Mouse (Mus musculus): ENCODE data around the gene Gng12. TPM values are rescaled to one million over a fixed set of nuclear protein-coding genes. Genes with fewer than 3 reads are reported as not detected.

The Gng12 gene
- polyA plus RNA-seq, 1 experiment from 2014 or later, result 50.4 TPM

DNA sequence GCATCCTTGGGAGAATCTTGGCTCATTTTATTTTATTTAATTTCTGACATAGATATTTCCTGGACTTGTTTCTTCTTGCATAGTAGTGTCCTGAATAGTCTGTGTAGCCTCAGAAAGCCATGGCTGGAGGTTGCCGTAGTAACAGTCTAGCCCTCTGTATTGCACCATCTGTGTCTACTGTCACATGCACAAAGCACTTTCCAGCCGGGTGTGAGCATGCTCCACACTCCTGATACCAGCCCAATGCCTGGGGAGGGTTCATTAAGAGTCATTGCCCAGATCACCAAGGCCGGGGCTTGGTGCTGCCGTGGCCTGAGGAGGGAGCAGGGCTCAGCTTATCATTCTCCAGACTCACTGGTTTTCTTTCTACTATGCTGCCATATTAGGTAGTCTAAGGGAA lies 68.0 kb downstream of the Gng12 start:
- WGBS, result 16% methylated on average over 4 of the region's 4 CpGs
- H3K27ac ChIP-seq (replicated peaks), result no peak overlapping the region
- H3K36me3 ChIP-seq, result no peaks in the 10 kb centered on the region
- peak; percentile 64; the same call in 1 of the 2 replicates for ATAC-seq (ENCODE audit: low read depth)
- H3K27me3 ChIP-seq, result no peaks in the 10 kb centered on the region
- H3K4me1 ChIP-seq (replicated peaks), result peaks cover 23% of the 10 kb centered on the region
- H3K4me2 ChIP-seq, result no peak overlapping the region
- H3K9me3 ChIP-seq, result no peaks in the 10 kb centered on the region
- no peak overlapping the region for H3K4me3 ChIP-seq
- no peak overlapping the region for H3K9ac ChIP-seq

GRCm38 (mm10) chr6:66965203-66965602 lies 69.0 kb downstream of the Gng12 start:
- H3K9me3 ChIP-seq, result no peaks in the 10 kb centered on the region
- H3K36me3 ChIP-seq, result no peaks in the 10 kb centered on the region
- WGBS, result 89% methylated on average over 4 of the region's 4 CpGs
- H3K4me3 ChIP-seq, result no peak overlapping the region
- H3K9ac ChIP-seq, result no peak overlapping the region
- no peaks in the 10 kb centered on the region for H3K27me3 ChIP-seq
- H3K27ac ChIP-seq (replicated peaks), result no peak overlapping the region
- H3K4me2 ChIP-seq, result no peak overlapping the region
- H3K4me1 ChIP-seq (replicated peaks), result peaks cover 29% of the 10 kb centered on the region
- ATAC-seq (ENCODE audit: low read depth), result no peak

- Histone ChIP-seq H3K9me3 (no peaks in the 10 kb centered on the region), H3K4me2 (no peak overlapping the region), H3K27me3 (no peaks in the 10 kb centered on the region), H3K4me1 (replicated peaks) (peaks cover 32% of the 10 kb centered on the region), H3K27ac (replicated peaks) (no peak overlapping the region), H3K36me3 (no peaks in the 10 kb centered on the region), H3K9ac (no peak overlapping the region), H3K4me3 (no peak overlapping the region)
- WGBS, result 60% methylated on average over 2 of the region's 2 CpGs
- ATAC-seq (ENCODE audit: low read depth), result no peak
Measured at GRCm38 (mm10) chr6:66967788-66968187, 71.6 kb downstream of the Gng12 start.

DNA sequence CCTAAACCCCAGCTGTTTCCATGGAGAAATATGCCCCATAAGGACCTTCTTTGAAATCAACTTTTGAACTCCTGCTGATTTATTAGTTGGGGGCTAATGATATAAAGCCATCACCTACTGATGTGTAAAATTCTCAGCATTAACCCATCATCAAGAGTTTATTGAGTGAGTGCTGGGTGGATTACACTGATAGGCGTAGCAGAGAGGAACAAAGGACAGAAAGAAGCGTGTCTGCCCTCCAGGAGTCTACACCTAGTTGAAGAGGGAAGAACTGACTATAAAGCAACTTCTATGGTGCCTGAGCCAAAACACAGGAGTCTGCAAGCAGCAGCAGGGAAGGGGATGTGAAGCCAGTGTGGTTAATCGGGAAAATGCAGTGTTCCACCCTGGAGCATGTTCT lies 73.2 kb downstream of the Gng12 start:
- 0 out of 2 replicates have a peak, but pooled peaks have one; percentile 26 for ATAC-seq (ENCODE audit: low read depth)
- no peaks in the 10 kb centered on the region for H3K36me3 ChIP-seq
- H3K9ac ChIP-seq, result no peak overlapping the region
- H3K27ac ChIP-seq (replicated peaks), result no peak overlapping the region
- H3K27me3 ChIP-seq, result no peaks in the 10 kb centered on the region
- H3K4me3 ChIP-seq, result no peak overlapping the region
- peaks cover 32% of the 10 kb centered on the region for H3K4me1 ChIP-seq (replicated peaks)
- 22% methylated on average over 3 of the region's 3 CpGs for WGBS
- no peak overlapping the region for H3K4me2 ChIP-seq
- no peaks in the 10 kb centered on the region for H3K9me3 ChIP-seq

DNA sequence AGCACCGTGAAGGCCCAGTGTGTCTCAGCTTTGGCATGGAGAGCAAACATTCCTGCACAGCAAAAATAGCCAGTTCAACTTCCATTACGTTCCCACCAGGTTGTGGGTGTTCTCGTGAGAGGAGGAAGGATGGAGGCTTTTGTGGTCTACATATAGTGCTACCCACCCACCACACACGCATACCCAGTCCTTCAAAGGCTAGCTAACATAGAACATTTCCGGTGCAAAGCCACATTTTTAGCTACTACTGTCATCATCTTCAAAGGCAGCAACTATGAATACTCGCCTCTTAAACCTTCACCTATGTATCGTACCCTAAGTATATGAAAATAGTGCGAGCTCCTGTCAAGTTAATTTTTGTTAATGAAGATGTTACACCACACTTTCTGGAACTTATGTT lies 76.1 kb downstream of the Gng12 start:
- no peaks in the 10 kb centered on the region for H3K27me3 ChIP-seq
- ATAC-seq (ENCODE audit: low read depth), result no peak
- no peak overlapping the region for H3K9ac ChIP-seq
- H3K4me3 ChIP-seq, result no peak overlapping the region
- no peaks in the 10 kb centered on the region for H3K36me3 ChIP-seq
- WGBS, result 75% methylated on average over 8 of the region's 8 CpGs
- no peak overlapping the region for H3K4me2 ChIP-seq
- H3K9me3 ChIP-seq, result no peaks in the 10 kb centered on the region
- H3K4me1 ChIP-seq (replicated peaks), result peaks cover 23% of the 10 kb centered on the region
- H3K27ac ChIP-seq (replicated peaks), result no peak overlapping the region

DNA sequence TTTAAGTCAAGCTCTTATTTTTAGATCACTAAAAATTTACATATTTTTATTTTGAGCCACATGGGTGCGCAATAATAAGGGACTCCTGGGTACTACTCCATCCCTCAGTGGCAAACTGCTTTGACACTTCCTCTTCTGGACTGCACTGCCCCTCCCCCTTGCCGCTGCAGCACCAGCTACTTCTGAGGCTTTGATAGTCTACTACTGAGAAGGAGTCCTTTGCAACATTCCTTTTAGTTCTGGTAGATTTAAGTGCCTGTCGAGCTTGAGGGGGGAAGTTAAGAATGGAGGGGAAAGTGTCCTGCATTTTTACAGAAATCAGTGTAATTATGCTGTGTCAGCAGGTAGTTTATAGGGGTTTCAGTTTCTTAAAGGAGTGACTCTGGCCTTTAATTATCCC lies 77.0 kb downstream of the Gng12 start:
- no peak overlapping the region for H3K4me2 ChIP-seq
- no peak overlapping the region for H3K9ac ChIP-seq
- H3K4me3 ChIP-seq, result no peak overlapping the region
- H3K9me3 ChIP-seq, result no peaks in the 10 kb centered on the region
- ATAC-seq (ENCODE audit: low read depth), result no peak
- 11% methylated on average over 3 of the region's 3 CpGs for WGBS
- peaks cover 21% of the 10 kb centered on the region for H3K4me1 ChIP-seq (replicated peaks)
- H3K27ac ChIP-seq (replicated peaks), result no peak overlapping the region
- no peaks in the 10 kb centered on the region for H3K36me3 ChIP-seq
- H3K27me3 ChIP-seq, result no peaks in the 10 kb centered on the region

DNA sequence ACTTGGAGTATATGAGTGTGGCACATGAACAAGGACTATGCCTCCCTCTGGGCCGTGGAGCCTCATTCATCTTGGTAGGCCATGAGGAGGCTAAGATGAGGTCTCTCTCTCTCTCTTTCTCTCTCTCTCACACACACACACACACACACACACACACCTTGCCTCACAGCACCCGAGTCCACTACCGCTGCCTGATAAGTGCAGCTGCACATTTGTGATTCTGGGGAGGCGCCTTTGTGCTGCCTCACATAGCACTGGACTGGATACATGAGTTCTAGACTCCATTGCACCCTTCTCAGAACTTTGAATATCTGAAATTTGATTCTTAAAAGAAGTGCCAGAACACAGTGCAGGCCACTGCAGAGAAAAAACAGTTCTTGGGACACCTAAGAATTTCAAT lies 79.3 kb downstream of the Gng12 start:
- Histone ChIP-seq H3K4me2 (no peak overlapping the region), H3K4me1 (replicated peaks) (peaks cover 12% of the 10 kb centered on the region; the same call in 1 of the 2 replicates), H3K27ac (replicated peaks) (no peak overlapping the region), H3K4me3 (no peak overlapping the region), H3K36me3 (no peaks in the 10 kb centered on the region), H3K27me3 (no peaks in the 10 kb centered on the region), H3K9me3 (no peaks in the 10 kb centered on the region), H3K9ac (no peak overlapping the region)
- 91% methylated on average over 4 of the region's 4 CpGs for WGBS
- ATAC-seq (ENCODE audit: low read depth), result no peak

DNA sequence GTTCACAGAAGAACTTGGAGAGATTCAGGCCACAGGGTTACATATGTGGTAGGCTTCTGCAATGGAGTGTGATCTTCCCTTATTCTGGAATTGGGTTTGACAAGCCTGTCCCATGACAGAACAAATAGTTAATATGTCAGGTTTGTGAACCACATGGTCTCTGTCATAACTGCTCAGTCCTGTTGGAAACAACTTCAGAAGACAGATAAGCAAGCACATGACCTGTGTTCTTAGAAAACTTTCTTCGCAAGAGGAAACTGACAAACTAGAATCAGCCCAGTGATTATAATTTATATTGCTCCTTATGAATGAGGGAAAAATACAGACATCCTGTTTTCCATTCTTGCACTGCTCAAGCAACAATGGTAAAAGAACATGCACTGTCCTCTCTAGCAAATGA lies 83.0 kb downstream of the Gng12 start:
- Histone ChIP-seq H3K27ac (replicated peaks) (no peak overlapping the region), H3K9ac (no peak overlapping the region), H3K27me3 (no peaks in the 10 kb centered on the region), H3K9me3 (no peaks in the 10 kb centered on the region), H3K36me3 (no peaks in the 10 kb centered on the region), H3K4me2 (no peak overlapping the region), H3K4me3 (no peak overlapping the region), H3K4me1 (replicated peaks) (no peaks in the 10 kb centered on the region)
- no peak for ATAC-seq (ENCODE audit: low read depth)
- WGBS, result 84% methylated on average over 1 of the region's 1 CpGs

DNA sequence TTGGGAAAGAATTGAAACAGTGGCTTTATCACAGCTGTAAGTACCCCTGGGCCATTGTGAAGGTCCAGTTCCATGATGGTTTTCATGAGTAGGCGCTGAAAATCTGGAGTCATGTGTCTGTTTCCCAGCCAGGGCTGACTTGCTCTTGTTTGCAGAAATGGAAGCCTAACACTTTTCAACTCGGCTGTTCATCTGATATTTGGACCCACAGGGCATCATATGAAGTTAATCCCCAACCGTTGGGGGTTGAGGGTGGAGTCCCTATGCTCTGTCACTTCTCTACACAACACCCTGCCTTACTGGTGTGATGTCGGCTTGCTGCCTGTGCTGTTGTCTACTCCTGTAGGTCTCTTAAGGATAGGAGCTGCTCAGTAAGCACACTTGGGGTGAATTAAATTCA lies 83.8 kb downstream of the Gng12 start:
- WGBS, result 94% methylated on average over 4 of the region's 4 CpGs
- no peak for ATAC-seq (ENCODE audit: low read depth)
- H3K9me3 ChIP-seq, result no peaks in the 10 kb centered on the region
- 0 out of 2 replicates have a peak, but pooled peaks cover under 1% of the 10 kb centered on the region for H3K4me1 ChIP-seq (replicated peaks)
- no peaks in the 10 kb centered on the region for H3K36me3 ChIP-seq
- H3K27ac ChIP-seq (replicated peaks), result no peak overlapping the region
- H3K9ac ChIP-seq, result no peak overlapping the region
- H3K27me3 ChIP-seq, result no peaks in the 10 kb centered on the region
- no peak overlapping the region for H3K4me2 ChIP-seq
- H3K4me3 ChIP-seq, result no peak overlapping the region

- H3K27ac ChIP-seq (replicated peaks), result no peak overlapping the region
- ATAC-seq (ENCODE audit: low read depth), result no peak
- 86% methylated on average over 3 of the region's 3 CpGs for WGBS
Measured at GRCm38 (mm10) chr6:66981366-66981765, 85.2 kb downstream of the Gng12 start.

DNA sequence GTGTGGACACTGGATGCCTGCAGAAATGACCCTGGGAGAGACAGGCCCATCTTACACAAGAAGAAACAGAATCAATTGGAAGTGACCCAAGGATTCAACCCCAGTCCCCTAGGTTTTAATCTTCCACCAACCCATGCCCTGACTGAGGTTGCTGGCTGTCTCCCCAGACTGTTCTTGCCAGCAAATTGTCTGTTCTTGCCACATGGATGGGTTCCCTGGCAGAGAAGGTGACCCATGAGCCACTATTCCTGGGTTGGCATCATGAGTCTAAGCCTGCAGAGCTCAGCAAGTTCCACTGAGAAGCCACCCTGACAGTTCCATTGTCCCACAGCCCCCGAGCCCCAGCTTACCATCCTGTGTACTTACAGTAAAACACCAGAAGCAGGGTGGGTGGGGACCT lies 85.7 kb downstream of the Gng12 start:
- H3K4me2 ChIP-seq, result no peak overlapping the region
- H3K4me1 ChIP-seq (replicated peaks), result 0 out of 2 replicates have a peak, but pooled peaks cover 3% of the 10 kb centered on the region
- H3K27me3 ChIP-seq, result no peaks in the 10 kb centered on the region
- no peak overlapping the region for H3K9ac ChIP-seq
- H3K9me3 ChIP-seq, result no peaks in the 10 kb centered on the region
- H3K27ac ChIP-seq (replicated peaks), result no peak overlapping the region
- no peak overlapping the region for H3K4me3 ChIP-seq
- H3K36me3 ChIP-seq, result no peaks in the 10 kb centered on the region
- ATAC-seq (ENCODE audit: low read depth), result no peak
- WGBS, result 58% methylated on average over 1 of the region's 1 CpGs

More at GRCm38 (mm10) chr6:66981366-66981765, 85.2 kb downstream of the Gng12 start:
- Histone ChIP-seq H3K9me3 (no peaks in the 10 kb centered on the region), H3K36me3 (no peaks in the 10 kb centered on the region), H3K4me2 (no peak overlapping the region), H3K4me1 (replicated peaks) (0 out of 2 replicates have a peak, but pooled peaks cover 3% of the 10 kb centered on the region), H3K4me3 (no peak overlapping the region), H3K27me3 (no peaks in the 10 kb centered on the region), H3K9ac (no peak overlapping the region)

- no peaks in the 10 kb centered on the region for H3K9me3 ChIP-seq
- peaks cover 9% of the 10 kb centered on the region; the same call in 1 of the 2 replicates for H3K4me1 ChIP-seq (replicated peaks)
- no peaks in the 10 kb centered on the region for H3K36me3 ChIP-seq
- no peaks in the 10 kb centered on the region for H3K27me3 ChIP-seq
- ATAC-seq (ENCODE audit: low read depth), result no peak
- no peak overlapping the region for H3K4me3 ChIP-seq
- no peak overlapping the region for H3K27ac ChIP-seq (replicated peaks)
- H3K9ac ChIP-seq, result no peak overlapping the region
- 94% methylated on average over 5 of the region's 5 CpGs for WGBS
- H3K4me2 ChIP-seq, result no peak overlapping the region
Measured at GRCm38 (mm10) chr6:66984079-66984478, 87.9 kb downstream of the Gng12 start.

GRCm38 (mm10) chr6:66984672-66985071 lies 88.5 kb downstream of the Gng12 start:
- 91% methylated on average over 3 of the region's 3 CpGs for WGBS
- H3K36me3 ChIP-seq, result no peaks in the 10 kb centered on the region
- H3K4me3 ChIP-seq, result no peak overlapping the region
- no peak overlapping the region for H3K27ac ChIP-seq (replicated peaks)
- H3K27me3 ChIP-seq, result no peaks in the 10 kb centered on the region
- H3K4me2 ChIP-seq, result no peak overlapping the region
- H3K9me3 ChIP-seq, result no peaks in the 10 kb centered on the region
- no peak for ATAC-seq (ENCODE audit: low read depth)
- H3K9ac ChIP-seq, result no peak overlapping the region
- H3K4me1 ChIP-seq (replicated peaks), result peaks cover 9% of the 10 kb centered on the region; the same call in 1 of the 2 replicates

Measured in neural tube, embryonic 13.5 days (tissue).